Mouse (Mus musculus) ovary, postnatal 10 days (tissue): ENCODE measurements around the gene Psma1.
A peak's percentile ranks its signal among the peaks of the same experiment; 100 is the strongest.

Experiments
- DNase-seq: peaks from one replicate; pipeline ENCODE4 v3.0.0; 2022; ENCODE audit warnings: low spot score

Gene Psma1

DNA sequence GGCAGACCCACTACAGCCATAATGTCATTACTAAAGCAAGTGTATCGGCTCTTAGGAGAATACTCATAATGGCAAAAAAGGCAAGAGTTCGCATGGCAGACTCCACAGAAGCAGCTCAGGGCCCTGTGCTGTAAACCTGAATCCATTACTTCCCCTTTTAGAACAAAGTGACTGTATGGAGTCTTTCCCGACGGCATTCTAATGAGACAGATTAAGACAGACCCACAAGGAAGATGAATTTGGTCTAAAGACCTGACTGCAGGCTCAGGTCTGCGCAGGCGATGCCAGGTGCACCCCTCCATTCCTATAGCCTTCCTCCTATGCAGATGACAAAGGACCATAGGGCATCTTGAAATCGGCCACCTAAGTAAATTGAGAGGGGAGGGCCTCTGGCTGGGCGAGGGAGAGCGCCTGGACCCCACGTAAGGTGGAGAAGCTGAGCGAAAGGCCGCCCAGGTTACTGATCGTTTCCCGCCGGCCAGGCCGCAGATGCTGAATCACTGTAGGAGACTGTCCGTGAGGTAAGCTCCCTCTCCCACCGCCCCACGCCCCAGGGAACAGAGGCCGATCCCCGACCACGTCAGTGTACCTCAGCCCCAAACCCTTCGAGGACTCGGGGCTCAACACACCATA, 430 bp downstream of the Psma1 start:
- no peak for DNase-seq

GRCm38 (mm10) chr7:114268446-114268845, 7.5 kb downstream of the Psma1 start:
- no peak for DNase-seq

DNA sequence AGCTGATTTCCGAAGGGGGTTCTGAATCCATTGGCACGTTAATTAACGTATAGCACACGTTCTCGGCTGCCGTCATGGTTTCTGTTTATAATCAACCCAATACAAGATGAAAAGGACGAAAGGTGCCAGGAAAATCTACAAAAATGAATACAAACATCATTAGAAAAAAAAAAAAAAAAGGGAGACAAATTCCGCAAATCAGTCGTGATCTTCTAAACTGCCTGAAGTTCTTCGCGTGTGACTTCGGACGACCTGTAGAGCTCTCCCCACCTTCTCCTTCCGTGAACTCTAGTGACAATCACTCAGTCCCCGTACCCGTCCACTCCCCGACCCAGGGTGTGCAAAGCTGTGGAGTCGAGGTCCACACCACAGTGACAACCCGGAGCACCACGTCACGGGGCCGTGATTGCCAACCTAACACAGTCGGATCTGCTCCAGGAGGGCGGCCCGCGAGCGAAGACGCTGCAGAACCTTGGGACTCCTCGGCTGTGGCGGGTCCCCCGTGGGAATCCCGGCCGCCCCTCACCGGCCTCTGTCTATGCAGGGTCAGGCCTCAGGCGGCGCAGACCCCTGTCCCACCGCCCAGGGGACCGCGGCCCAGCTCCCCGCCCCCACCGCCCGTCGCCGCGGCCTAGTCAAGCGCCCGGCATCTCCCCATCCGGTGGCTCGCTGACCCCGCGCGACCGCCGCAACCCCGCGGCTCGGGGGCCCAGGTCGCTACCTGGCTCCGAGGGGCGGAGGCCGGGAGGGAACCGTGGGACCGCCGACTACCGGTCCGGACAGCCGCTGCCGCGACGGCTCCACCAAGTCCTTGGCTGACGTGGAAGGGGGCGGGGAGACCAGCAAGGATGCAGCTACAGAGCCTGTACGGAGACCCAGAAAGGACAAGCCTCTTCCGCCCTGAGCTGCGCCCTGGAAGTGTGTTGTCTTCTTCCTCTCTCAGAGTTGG, 21.8 kb downstream of the Psma1 start, which contains the start of gene Copb1:
Copb1 (minus strand) TSS at position 827 of the 949 bp plus-strand sequence.
- DNase-seq, result peak; percentile 74

- no peak for DNase-seq
Measured at GRCm38 (mm10) chr7:114251684-114252083, 24.2 kb downstream of the Psma1 start.

DNA sequence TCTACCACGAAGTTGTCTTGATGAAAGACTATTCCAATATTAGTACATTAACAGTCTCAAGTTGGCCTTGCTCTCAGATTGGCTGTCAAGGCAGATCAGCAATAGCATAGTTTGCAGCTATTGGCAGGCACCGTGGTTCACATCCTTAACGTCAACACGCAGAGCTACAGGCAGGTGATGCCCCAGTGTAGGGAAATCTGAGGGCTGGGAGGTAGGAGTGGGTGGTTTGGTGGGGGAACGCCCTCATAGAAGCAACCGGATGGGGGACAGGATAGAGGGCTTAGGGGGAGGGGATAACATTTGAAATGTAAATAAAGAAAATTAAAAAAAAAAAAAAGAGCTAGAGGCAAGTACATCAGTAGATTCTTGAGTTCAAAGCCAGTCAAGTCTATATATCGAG, 41.9 kb downstream of the Psma1 start:
- no peak for DNase-seq

DNA sequence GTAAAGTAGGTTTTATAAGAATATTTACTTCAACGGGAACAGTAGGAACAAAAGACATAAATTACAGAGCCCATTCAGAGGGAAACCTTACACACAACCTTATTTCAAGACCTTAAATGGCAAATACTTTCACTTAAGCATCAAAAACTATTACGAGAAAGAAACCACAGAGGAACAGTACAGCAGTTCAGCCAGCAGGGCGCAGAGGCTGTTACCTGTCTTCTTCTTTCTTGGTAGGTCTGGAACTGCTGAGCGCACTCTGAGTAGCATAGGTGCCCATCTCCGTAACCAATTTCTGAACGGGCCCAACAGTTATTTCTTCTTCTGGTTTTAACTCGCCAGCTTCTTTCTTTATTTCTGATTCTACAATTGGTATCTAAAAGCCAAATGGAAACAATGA, 42.9 kb downstream of the Psma1 start:
- DNase-seq, result no peak

- DNase-seq, result no peak
Measured at GRCm38 (mm10) chr7:114231857-114232256, 44.1 kb downstream of the Psma1 start.

- DNase-seq, result no peak
Measured at GRCm38 (mm10) chr7:114226521-114226920, 49.4 kb downstream of the Psma1 start.

DNA sequence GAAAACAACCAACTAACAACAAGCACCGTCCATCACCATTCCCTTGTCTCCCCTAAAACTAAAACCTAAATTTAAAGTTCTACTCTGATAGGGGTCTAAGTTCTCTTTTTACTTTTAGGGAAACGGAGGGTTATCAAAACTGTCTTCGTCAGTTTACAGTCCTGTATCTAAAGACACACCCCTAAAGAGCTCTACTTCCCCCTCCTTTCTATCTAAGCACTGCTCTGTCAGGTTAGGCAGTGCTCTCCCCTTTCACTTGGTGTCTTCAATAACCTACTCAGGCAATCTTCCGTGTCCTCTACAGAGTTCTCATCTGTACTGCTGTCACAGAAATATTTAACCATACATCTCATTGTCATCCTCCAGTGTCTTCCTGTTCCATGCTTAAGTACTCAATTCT, 55.5 kb downstream of the Psma1 start:
- DNase-seq, result no peak

DNA sequence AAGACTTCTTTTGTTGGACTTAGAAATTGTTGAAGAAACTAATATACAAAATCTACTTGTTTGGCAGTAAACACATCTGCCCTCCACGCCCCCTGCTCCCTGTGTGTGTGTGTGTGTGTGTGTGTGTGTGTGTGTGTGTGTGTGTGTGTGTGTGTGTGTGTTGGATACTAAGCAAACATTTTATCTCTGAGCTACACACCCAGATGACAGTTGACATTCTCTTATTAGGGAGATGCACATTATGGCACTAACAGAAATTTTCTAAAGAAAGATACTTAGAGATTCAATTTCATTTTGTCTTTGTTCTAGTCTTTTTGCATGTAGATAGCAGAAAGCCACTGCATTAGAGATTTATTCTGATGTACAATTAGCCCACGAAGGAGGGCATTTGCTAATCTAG, 59.0 kb downstream of the Psma1 start:
- DNase-seq, result no peak
